Mouse (Mus musculus): ENCODE data around the gene Calm5. TPM values are rescaled to one million over a fixed set of nuclear protein-coding genes. Genes with fewer than 3 reads are reported as not detected.

Calm5 gene
- polyA plus RNA-seq (2014; fragmentation: Illumina TruSeq; extraction: RNeasy Lipid Tissue Mini Kit (QIAGEN cat#74804); ENCODE audit: low read depth, low replicate concordance) = not detected

DNA sequence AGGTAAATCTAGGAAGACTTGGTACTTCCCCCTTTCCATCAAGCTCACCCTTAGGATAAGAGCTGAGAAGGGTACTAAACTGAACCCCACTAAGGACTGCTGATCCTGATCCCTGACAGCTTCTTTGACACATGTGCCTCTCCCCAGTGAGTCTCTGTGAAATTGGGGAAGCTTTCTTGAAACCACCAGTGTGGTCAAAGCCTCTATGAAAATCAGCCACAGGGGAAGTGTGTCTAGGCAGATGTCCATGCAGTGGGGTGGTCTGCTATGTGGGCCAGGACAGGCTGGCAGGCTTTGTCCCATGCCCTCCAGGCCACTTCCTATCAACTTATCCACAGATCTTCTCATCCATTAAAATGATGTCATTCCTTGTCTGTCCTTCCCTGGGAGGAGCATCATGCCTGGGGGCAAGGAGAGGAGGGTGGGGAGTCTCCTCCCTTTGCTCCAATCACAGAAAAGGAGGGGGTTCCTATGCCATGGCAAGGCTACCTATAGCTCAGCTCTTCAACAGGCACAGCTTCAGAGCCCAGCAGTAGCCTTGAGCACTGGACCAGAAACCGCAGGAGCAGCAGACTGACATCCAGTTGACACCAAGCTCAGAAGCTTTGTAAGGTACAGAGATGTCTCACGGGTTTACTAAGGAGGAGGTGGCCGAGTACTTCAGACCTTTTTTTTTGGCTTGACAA is at the start of gene Calm5:
Gene Calm5 (plus strand): TSS at position 526 of the 686 bp plus-strand sequence.

DNA sequence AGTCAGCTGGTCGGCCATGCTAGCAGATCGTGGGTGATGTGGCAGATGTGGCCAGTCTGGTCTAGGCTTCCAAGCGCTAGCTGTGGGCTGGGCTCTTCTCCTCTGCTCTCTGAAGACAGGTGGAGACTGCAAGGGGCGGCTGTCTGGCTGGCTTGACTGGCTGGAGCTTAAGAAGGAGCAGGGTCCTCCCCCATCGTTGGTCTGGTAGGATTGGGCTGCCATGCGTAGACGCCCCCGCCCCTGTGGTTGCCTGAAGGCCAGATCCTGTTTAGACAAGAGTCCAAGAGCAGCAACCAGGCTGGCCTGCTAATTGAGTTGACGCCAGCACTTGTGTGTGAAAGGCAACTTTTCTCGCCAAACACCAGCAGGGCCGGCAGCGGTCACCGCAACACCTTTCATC is 49.8 kb upstream of the Calm5 start, which contains the start of gene Calml3:
Gene Calml3 (minus strand): TSS at position 131 of the 400 bp plus-strand sequence.

DNA sequence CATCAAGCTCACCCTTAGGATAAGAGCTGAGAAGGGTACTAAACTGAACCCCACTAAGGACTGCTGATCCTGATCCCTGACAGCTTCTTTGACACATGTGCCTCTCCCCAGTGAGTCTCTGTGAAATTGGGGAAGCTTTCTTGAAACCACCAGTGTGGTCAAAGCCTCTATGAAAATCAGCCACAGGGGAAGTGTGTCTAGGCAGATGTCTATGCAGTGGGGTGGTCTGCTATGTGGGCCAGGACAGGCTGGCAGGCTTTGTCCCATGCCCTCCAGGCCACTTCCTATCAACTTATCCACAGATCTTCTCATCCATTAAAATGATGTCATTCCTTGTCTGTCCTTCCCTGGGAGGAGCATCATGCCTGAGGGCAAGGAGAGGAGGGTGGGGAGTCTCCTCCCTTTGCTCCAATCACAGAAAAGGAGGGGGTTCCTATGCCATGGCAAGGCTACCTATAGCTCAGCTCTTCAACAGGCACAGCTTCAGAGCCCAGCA is 16.6 kb upstream of the Calm5 start, which contains the start of gene Calm4:
Gene Calm4 (plus strand): TSS at position 446 of the 496 bp plus-strand sequence.

Other genes starting within 250 kb of the Calm5 start
- 318 TPM for gene Fam208b, start 243.1 kb upstream of the Calm5 start, polyA plus RNA-seq (2014; fragmentation: Illumina TruSeq; extraction: RNeasy Lipid Tissue Mini Kit (QIAGEN cat#74804); ENCODE audit: low read depth, low replicate concordance)
- gene Asb13, start 220.1 kb upstream of the Calm5 start, polyA plus RNA-seq (2014; fragmentation: Illumina TruSeq; extraction: RNeasy Lipid Tissue Mini Kit (QIAGEN cat#74804); ENCODE audit: low read depth, low replicate concordance) = 0.60 TPM
- gene Calml3, start 49.9 kb upstream of the Calm5 start, polyA plus RNA-seq (2014; fragmentation: Illumina TruSeq; extraction: RNeasy Lipid Tissue Mini Kit (QIAGEN cat#74804); ENCODE audit: low read depth, low replicate concordance) = not detected
- gene Calm4, start 16.4 kb upstream of the Calm5 start, polyA plus RNA-seq (2014; fragmentation: Illumina TruSeq; extraction: RNeasy Lipid Tissue Mini Kit (QIAGEN cat#74804); ENCODE audit: low read depth, low replicate concordance) = not detected
- 36.3 TPM for gene Net1, start 64.0 kb downstream of the Calm5 start, polyA plus RNA-seq (2014; fragmentation: Illumina TruSeq; extraction: RNeasy Lipid Tissue Mini Kit (QIAGEN cat#74804); ENCODE audit: low read depth, low replicate concordance)
- gene Tubal3, start 64.1 kb downstream of the Calm5 start, polyA plus RNA-seq (2014; fragmentation: Illumina TruSeq; extraction: RNeasy Lipid Tissue Mini Kit (QIAGEN cat#74804); ENCODE audit: low read depth, low replicate concordance) = 1.0 TPM
- not detected for gene Ucn3, start 91.2 kb downstream of the Calm5 start, polyA plus RNA-seq (2014; fragmentation: Illumina TruSeq; extraction: RNeasy Lipid Tissue Mini Kit (QIAGEN cat#74804); ENCODE audit: low read depth, low replicate concordance)
- gene Akr1c14, start 194.8 kb downstream of the Calm5 start, polyA plus RNA-seq (2014; fragmentation: Illumina TruSeq; extraction: RNeasy Lipid Tissue Mini Kit (QIAGEN cat#74804); ENCODE audit: low read depth, low replicate concordance) = 4.9 TPM